Mouse (Mus musculus): ENCODE measurements around the gene Gstcd.

GRCm38 (mm10) chr3:132950529-132950880, 141.3 kb downstream of the Gstcd start:
- TF ChIP-seq CTCF (IDR thresholded peaks at IDR 0.05; ENCODE audit: low read depth, low read length) (no peak), POLR2AphosphoS5 (IDR thresholded peaks at IDR 0.05; ENCODE audit: insufficient replicate concordance, low read depth, low read length) (no peak), GATA1 (IDR thresholded peaks at IDR 0.05; ENCODE audit: borderline replicate concordance, low read length) (no peak)

Measured in G1E (cell line).